Mouse (Mus musculus) macrophage (primary cell): Measurements from ENCODE around the gene Slc7a11. TPM values are rescaled to one million over a fixed set of nuclear protein-coding genes. Genes with fewer than 3 reads are reported as not detected.

Experiments used
- H3K27ac ChIP-seq: fragments of 350-480 bp; formaldehyde crosslinking; 2 replicates; pipeline ENCODE4 v1.9.0; 2021
- H3K36me3 ChIP-seq: fragments of 350-480 bp; formaldehyde crosslinking; 2 replicates; pipeline ENCODE4 v1.9.0; 2021; ENCODE audit errors: inconsistent target
- H3K4me3 ChIP-seq: fragments of 350-480 bp; formaldehyde crosslinking; 2 replicates; pipeline ENCODE4 v1.9.0; 2021; ENCODE audit errors: inconsistent target
- H3K79me2 ChIP-seq: fragments of 350-480 bp; formaldehyde crosslinking; 2 replicates; pipeline ENCODE4 v1.9.0; 2021; ENCODE audit errors: inconsistent target
- WGBS: methylation state at CpG from one replicate; pipeline ENCODE4 v1.1.7; 2026; ENCODE audit warnings: inconsistent platforms; ENCODE audit not compliant: missing documents; 5-methylcytosine and 5-hydroxymethylcytosine counted together
- polyA plus RNA-seq: library from polyadenylated mRNA; stranded (reverse); fragments of 250-400 nt; gene quantifications from 3 replicates; pipeline ENCODE4 v1.2.4, GENCODE M21; 2018; ENCODE audit warnings: inconsistent platforms
- total RNA-seq, 78 experiments: library from RNA; depleted of rRNA; stranded (reverse); fragments of 250-400 nt; gene quantifications; 1 replicate in 9 of 78; 2 replicates in 24 of 78; 3 replicates in 43 of 78; 4 replicates in 2 of 78; pipeline ENCODE4 v1.2.4; 2018; ENCODE audit warnings: inconsistent platforms in 56 of 78

Slc7a11 gene
- 100 to 1,000 TPM in 7 of 26 experiments, 10 to 100 TPM in 11, 1 to 10 TPM in 8; 2.4 to 240 (median 22.3) TPM for total RNA-seq (2018; cell fraction: chromatin; rRNA removed)
- 10 to 100 TPM in 6 of 26 experiments, 1 to 10 TPM in 19, under 1 TPM in 1; 0.91 to 32.9 (median 2.9) TPM for total RNA-seq (2018; cell fraction: cytosol; rRNA removed)
- 100 to 1,000 TPM in 6 of 26 experiments, 10 to 100 TPM in 15, 1 to 10 TPM in 5; 2.1 to 212 (median 42.0) TPM for total RNA-seq (2018; cell fraction: nucleus; rRNA removed)
- polyA plus RNA-seq, result 0.90 to 2.3 TPM (median 1.1 TPM) in 3 replicates

DNA sequence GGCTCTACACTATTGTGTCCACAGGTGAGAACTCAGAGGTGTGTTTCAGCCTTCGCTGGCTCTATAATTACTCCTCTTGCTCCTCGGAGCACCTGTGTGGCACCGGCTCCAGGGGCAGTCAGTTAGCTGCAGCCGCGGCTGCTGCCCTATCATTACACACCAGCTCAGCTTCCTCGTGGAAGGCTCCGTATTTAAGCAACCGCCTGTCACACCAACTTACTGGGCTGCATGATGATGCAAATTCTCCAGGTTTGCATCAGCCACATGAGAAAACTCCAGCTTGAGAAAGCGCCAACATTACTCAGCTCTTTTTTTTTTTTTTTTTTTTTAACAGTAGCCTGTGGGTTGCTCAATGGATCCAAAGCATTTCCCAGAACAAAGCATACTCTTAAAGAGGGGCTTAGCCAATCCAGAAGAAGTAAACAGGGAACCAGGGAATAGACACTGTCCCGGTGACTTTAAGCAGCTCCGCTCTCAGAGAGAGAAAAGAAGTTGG lies at the start of gene Slc7a11:
Gene Slc7a11 (minus strand): TSS at position 194 of the 496 bp plus-strand sequence.
- Histone ChIP-seq H3K27ac (peak within 1 kb of the TSS; percentile 19; the same call in 1 of the 2 replicates), H3K36me3 (no peaks in the 10 kb centered on the region), H3K79me2 (no peaks in the 10 kb centered on the region), H3K4me3 (peak within 1 kb of the TSS; percentile 39)
- 2% methylated on average over 11 of the region's 11 CpGs for WGBS

DNA sequence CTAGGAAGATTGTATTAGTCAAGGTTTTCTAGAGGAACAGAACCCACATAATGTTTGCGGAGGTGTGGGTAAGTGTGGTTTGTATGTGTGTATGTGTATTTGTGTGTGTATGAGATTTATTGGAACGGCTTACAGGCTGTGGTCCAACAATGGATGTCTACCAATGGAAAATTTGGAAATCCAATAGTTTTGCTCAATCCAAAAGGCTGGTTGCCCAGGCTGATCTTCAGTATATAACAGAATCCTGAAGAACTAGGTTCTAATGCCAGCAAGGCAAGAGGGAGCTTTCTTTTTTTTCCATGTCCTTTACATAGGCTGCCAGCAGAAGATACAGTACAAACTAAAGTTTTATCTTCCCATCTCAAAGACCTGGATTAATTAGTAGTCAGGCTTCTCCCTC lies 48.3 kb upstream of the Slc7a11 start:
- no peaks in the 10 kb centered on the region for H3K36me3 ChIP-seq
- H3K79me2 ChIP-seq, result no peaks in the 10 kb centered on the region
- WGBS, result 89% methylated on average over 2 of the region's 2 CpGs
- no peak overlapping the region for H3K27ac ChIP-seq
- H3K4me3 ChIP-seq, result no peak overlapping the region

DNA sequence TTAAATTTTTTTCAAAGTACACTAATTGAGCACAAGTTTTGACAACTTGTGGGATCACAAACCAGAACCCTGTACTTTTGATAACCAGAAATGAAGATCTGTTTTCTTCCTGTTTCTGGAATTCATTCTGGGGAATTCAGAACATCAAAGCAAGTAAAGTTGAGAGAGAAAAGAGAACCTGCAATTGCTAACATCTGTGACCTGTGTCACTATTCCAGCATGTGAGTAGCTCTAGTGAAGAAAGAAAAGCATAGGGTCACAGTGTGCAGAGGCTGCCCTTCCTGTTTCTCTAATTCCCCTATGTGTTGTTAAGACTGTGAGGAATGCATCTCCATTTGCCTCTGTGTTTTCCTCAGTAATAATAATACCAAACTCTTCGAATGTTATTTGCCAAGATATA lies 40.7 kb upstream of the Slc7a11 start:
- no peaks in the 10 kb centered on the region for H3K36me3 ChIP-seq
- H3K4me3 ChIP-seq, result no peak overlapping the region
- WGBS, result 91% methylated on average over 1 of the region's 1 CpGs
- H3K79me2 ChIP-seq, result no peaks in the 10 kb centered on the region
- H3K27ac ChIP-seq, result no peak overlapping the region

DNA sequence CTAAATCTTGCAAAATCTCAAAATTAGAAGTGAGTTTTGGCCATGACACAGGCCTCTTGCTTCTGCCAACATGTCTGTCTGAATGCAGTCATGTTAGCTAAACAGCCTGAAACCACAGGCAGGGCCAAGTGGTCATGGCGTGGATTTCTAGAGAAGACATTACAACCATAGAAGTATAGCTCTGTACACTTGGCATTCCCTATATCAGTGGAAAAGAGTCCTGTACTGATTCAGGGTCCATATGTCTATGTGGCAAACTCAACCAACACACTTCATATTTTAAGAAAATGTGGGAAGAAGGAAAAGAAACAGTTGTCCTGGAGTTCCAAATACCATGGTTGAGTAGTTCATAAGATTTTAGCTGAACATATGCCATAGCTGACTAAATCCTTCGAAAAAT lies 18.8 kb upstream of the Slc7a11 start:
- WGBS, result 96% methylated on average over 2 of the region's 2 CpGs
- H3K36me3 ChIP-seq, result no peaks in the 10 kb centered on the region
- H3K27ac ChIP-seq, result no peak overlapping the region
- no peaks in the 10 kb centered on the region for H3K79me2 ChIP-seq
- no peak overlapping the region for H3K4me3 ChIP-seq

DNA sequence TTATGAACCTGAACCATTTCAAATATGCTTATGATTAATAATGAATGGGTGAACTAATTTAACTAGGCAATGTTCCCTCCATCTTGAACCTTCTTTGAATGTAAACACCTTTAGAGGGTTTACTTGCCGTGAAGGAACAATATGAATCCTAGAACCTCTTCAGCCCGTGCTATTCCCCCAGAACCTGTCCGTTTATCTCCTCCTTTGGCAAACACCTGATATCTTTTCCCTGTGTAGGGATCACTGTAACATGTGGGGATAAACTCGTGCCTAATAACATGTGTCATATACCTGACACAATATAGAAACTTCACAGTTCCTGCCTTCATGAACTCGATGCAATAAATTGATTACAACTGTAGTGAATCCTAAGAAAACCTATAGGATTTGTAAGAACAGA lies 13.7 kb upstream of the Slc7a11 start:
- Histone ChIP-seq H3K79me2 (no peaks in the 10 kb centered on the region), H3K27ac (no peak overlapping the region), H3K4me3 (no peak overlapping the region), H3K36me3 (no peaks in the 10 kb centered on the region)
- WGBS, result 91% methylated on average over 5 of the region's 5 CpGs

DNA sequence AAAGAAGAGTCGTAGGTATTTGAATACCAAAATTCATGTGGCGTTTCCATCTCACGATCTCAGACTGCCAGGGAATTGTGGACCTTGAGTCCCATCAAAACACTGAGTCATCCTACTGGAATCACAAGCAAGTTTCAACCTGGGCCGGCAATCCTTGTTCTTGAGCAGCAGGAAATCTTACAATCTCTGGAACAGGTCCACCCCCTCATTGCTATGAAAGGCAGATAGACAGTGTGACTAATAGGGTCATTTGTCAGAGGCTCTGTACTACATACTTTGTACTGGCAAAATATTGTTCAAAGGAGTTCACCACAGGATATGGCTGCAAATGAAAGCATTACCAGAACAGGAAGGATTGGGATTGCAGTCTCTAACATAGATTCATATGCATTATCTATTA lies 13.2 kb upstream of the Slc7a11 start:
- H3K4me3 ChIP-seq, result no peak overlapping the region
- no peaks in the 10 kb centered on the region for H3K79me2 ChIP-seq
- no peaks in the 10 kb centered on the region for H3K36me3 ChIP-seq
- H3K27ac ChIP-seq, result no peak overlapping the region
- WGBS, result 90% methylated on average over 4 of the region's 4 CpGs

DNA sequence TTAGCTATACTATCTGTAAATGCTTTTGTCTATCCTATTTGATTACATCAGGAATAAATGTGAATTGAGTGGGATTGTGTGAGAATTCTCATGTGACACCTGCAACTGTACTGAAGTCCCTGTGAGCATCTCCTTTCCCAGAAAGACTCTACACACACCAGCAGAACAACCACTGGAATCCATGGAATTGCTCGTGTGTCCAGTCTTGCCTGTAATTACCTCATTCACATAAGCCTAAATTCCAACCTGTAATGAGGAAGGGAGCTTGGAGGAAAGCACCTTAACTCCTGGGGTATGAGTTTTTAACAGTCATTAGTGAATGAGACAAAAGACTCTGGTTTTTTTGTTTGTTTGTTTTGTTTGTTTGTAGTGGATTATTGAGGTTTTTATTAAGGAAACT lies 12.6 kb upstream of the Slc7a11 start:
- H3K79me2 ChIP-seq, result no peaks in the 10 kb centered on the region
- no peak overlapping the region for H3K27ac ChIP-seq
- no peaks in the 10 kb centered on the region for H3K36me3 ChIP-seq
- no peak overlapping the region for H3K4me3 ChIP-seq
- WGBS, result 82% methylated on average over 1 of the region's 1 CpGs

DNA sequence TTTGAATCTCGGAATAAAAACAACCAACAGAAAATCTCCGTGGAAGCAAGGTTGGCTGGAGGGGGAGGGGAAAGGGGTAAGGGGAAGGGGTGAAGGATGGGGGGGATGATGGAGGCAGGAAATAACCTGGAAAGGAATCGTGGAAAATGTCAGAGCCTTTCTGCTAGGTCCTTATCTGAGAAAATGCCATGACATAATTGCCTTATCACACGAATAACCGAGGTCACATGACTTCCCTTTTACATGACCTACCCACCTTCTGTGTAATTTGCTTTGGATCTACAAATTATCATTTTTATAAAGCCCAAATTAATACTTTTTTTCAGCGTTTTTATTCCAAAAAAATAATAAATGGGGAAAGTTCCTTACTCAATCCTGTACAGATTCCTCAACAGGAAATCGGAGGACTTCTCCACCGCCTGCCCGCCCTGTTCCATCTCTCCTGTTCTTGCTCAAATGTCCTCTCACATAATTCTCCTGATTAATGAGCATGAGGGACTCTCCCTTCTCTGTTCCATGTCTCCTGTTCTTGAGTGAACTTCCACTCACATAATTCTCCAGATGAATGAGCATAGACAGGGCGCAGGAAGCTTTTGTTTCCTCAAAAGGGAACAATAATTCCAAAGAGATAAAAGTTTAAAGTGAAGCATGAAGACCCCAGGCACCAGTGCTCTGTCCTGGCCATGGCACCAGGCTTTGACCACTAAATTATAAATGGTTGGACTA lies 1.8 kb upstream of the Slc7a11 start:
- no peak overlapping the region for H3K4me3 ChIP-seq
- 71% methylated on average over 9 of the region's 10 CpGs for WGBS
- H3K79me2 ChIP-seq, result no peaks in the 10 kb centered on the region
- H3K36me3 ChIP-seq, result no peaks in the 10 kb centered on the region
- no peak overlapping the region for H3K27ac ChIP-seq

DNA sequence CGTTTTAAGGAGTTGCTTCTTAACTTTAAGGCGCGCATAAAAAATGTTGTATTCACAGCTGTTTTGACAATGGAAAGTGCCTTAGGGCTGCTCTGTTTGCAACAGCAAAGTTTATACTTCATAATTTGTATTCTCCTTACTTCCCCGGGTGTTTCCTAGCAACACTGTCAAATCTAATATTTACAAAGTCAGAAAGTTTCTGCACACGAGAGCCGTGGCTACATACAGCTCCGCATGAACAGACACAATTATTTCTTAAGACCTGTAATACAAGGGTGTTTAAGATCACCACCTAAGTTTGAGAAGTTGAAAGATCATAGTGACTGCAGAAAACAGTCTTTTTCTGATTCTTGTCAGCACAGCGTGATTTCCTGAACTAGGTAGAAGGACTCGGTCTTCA lies 528 bp upstream of the Slc7a11 start:
- H3K4me3 ChIP-seq, result peak overlapping the region; percentile 39
- no peaks in the 10 kb centered on the region for H3K36me3 ChIP-seq
- peak overlapping the region; percentile 19; the same call in 1 of the 2 replicates for H3K27ac ChIP-seq
- 8% methylated on average over 9 of the region's 9 CpGs for WGBS
- H3K79me2 ChIP-seq, result no peaks in the 10 kb centered on the region

DNA sequence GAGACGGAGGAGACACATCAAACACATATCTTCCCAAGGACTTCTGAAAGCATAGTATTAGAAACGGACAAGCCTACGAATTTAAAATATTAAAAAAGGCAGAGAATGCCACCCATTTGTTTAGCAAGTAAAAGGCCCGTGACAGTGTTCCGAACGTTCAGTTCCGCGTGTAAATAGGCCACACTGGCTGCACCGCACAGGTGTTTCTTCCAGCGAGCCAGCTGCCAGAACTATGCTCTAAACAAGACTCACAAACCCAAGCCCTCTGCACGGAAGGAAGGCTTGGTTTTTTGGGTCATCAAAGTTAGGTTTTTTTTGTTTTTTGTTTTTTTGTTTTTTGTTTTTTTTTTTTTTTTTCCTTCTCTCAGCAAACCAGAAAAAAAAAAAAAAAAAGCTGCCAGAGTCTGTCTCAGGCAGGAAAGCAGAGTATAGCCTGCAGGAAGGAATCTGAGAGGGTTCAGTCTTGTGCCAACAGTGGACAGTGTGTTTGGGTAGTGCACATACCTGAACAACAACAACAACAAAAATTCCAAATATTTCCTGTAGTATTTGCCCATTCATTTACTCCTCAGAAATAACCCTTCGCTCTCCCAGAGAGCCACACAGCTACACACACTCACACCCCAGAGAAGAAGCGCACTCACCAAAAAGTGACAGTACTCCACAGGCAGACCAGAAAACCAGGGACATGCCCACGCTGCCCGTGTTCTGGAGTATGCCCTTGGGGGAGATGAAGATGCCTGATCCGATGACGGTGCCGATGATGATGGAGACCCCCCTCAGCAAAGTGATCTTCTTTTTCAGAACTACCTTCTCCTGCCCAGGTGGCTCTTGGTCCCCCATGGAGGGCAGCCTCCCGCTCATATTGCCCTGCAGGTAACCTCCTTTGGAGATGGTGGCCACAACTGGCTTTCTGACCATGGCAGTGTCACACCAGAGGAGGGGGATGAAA lies 797 bp downstream of the Slc7a11 start:
- 95% methylated on average over 15 of the region's 19 CpGs for WGBS
- Histone ChIP-seq H3K36me3 (no peaks in the 10 kb centered on the region), H3K27ac (peak overlapping the region; percentile 19; the same call in 1 of the 2 replicates), H3K79me2 (no peaks in the 10 kb centered on the region), H3K4me3 (peak overlapping the region; percentile 39; the same call in 1 of the 2 replicates)

DNA sequence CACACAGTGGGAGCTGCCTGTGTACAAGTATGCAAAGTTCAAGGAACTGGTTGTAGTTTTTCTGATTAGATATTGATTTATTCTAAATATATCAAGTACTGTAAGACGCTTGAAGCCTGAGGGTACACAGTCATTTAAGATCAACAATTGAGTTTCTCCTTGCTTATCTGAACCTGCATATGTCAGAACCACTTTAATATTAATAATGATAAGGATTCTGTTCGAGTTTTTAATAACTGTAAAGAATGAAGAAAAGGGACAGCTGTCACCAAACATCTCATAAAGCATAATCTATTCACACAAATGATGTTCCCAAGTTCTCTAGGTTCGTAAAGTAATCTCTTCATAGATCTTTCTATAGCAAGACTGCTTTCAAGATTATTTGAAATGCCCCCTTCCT lies 2.1 kb downstream of the Slc7a11 start:
- 83% methylated on average over 3 of the region's 3 CpGs for WGBS
- no peaks in the 10 kb centered on the region for H3K36me3 ChIP-seq
- no peak overlapping the region for H3K4me3 ChIP-seq

DNA sequence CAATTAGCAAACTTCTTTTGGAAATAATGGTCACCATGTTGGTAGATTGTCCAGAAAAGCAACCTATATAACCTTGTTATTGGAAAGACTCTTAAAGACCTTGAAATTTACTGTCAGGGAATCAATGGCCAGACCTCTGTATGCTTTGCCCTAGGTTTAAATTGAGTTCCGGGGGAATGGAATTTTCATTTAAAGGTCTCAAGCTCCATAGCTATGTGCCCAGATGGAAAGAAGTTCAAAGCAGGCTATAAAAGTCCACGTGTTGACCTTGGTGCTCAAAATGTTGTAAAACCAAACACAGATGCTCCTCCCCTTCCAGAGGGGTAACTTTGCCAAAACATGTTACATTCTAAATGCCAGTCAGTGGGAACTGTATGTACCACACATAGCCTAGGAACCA lies 3.0 kb downstream of the Slc7a11 start:
- WGBS, result 100% methylated on average over 2 of the region's 2 CpGs
- H3K36me3 ChIP-seq, result no peaks in the 10 kb centered on the region
- no peak overlapping the region for H3K4me3 ChIP-seq
- no peak overlapping the region for H3K27ac ChIP-seq
- no peaks in the 10 kb centered on the region for H3K79me2 ChIP-seq

More for the DNA sequence above, 2.1 kb downstream of the Slc7a11 start:
- H3K27ac ChIP-seq, result no peak overlapping the region
- no peaks in the 10 kb centered on the region for H3K79me2 ChIP-seq

DNA sequence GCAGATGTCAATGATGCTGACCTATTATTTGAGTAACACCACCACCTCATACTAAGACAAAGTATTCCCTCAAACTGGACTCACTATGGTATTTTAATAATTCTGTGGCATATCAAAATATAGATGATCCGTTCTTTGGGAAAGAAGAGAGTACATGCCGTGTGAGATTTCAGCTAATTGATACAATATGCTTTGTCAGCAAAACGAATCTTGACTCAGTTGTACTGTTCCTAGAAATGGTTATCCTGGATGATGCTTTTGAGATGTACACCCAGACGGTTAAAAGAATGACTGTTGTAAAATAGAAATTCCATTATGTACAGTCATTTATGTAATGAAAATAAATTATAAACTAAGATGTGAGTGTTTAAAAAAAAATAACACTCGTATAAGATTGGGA lies 4.0 kb downstream of the Slc7a11 start:
- Histone ChIP-seq H3K79me2 (no peaks in the 10 kb centered on the region), H3K36me3 (no peaks in the 10 kb centered on the region), H3K27ac (no peak overlapping the region), H3K4me3 (no peak overlapping the region)
- 95% methylated on average over 5 of the region's 5 CpGs for WGBS

DNA sequence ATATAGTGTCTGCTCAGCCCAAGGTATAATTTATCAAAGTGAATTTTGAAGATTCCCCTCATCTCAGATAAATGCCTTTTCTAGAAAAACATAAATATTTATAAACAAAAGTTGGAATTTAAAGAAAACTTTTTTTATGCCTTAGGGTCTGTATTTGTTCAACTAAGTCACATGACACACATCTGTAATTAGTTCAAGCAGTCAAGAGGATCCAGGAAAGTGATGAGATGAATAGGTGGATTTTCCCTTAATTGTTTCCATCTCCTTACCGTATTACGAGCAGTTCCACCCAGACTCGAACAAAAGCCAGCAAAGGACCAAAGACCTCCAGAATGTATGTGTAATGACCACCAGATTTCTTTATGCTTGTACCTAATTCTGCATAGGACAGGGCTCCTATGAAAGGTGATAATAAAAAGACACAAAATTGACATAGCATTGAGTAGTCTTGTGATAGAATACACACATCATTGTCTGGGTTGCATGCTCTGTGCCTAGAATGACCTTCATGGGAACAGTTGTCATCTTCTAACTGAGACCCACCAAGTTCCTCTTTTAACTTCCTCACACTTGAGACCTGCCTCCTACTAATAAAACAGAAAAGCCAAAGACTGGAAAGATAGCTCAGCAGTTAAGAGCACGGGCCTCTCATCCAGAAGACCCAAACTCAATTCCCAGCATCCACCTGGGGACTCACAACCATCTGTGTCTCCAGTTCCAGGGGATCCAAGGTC lies 4.7 kb downstream of the Slc7a11 start:
- H3K4me3 ChIP-seq, result no peak overlapping the region
- H3K36me3 ChIP-seq, result no peaks in the 10 kb centered on the region
- 55% methylated on average over 4 of the region's 4 CpGs for WGBS
- H3K79me2 ChIP-seq, result no peaks in the 10 kb centered on the region
- peak overlapping the region; percentile 33; the same call in 1 of the 2 replicates for H3K27ac ChIP-seq
